Mouse (Mus musculus) forebrain, embryonic 16.5 days (tissue): ENCODE measurements at regions not wholly inside any gene's neighbourhood (a gene's known extent, or its start where the extent isn't known, plus 50 kb on each side); places are given as distances from the start of the nearest gene placed in this dataset.
A peak's percentile ranks its signal among the peaks of the same experiment; 100 is the strongest.

Experiments used
- ATAC-seq: fragments of 200-750 bp; cut with Nextera tagmentation; 2 replicates; pipeline ENCODE4 v1.8.0; 2017; ENCODE audit warnings: mild to moderate bottlenecking, moderate library complexity
- H3K27ac ChIP-seq: fragments of 300-500 bp; sonication (generic); 2 replicates; pipeline ENCODE4 v1.5.1; 2014; ENCODE audit warnings: low read length, control low read depth
- H3K27me3 ChIP-seq: fragments of 300-500 bp; sonication (generic); replicated peaks from 2 replicates; pipeline ENCODE4 v1.6.1; 2014; ENCODE audit warnings: low read length; ENCODE audit not compliant: control insufficient read depth, insufficient read depth
- H3K36me3 ChIP-seq: fragments of 300-500 bp; sonication (generic); 2 replicates; pipeline ENCODE4 v1.6.1; 2014; ENCODE audit not compliant: control insufficient read depth, insufficient read depth
- H3K4me1 ChIP-seq: fragments of 300-500 bp; sonication (generic); replicated peaks from 2 replicates; pipeline ENCODE4 v1.6.1; 2014; ENCODE audit warnings: low read length; ENCODE audit not compliant: control insufficient read depth, insufficient read depth
- H3K4me2 ChIP-seq: fragments of 300-500 bp; sonication (generic); 2 replicates; pipeline ENCODE4 v1.6.1; 2014; ENCODE audit warnings: mild to moderate bottlenecking, low read length, control low read depth
- H3K4me3 ChIP-seq: fragments of 300-500 bp; sonication (generic); replicated peaks from 2 replicates; pipeline ENCODE4 v1.5.1; 2014; ENCODE audit warnings: mild to moderate bottlenecking, low read length, control low read depth
- H3K9ac ChIP-seq: fragments of 300-500 bp; sonication (generic); replicated peaks from 2 replicates; pipeline ENCODE4 v1.6.1; 2014; ENCODE audit warnings: low read depth, low read length, control low read depth
- H3K9me3 ChIP-seq: fragments of 300-500 bp; sonication (generic); 2 replicates; pipeline ENCODE4 v1.6.1; 2016; ENCODE audit warnings: low read length; ENCODE audit not compliant: control insufficient read depth
- WGBS: fragments of 180-500 bp; shearing (Covaris S2); extraction: QIAGEN DNeasy Blood & Tissue Kit; methylation state at CpG from one replicate; pipeline ENCODE4 v1.1.7; 2014; 5-methylcytosine and 5-hydroxymethylcytosine counted together

- no peaks in the 10 kb centered on the region for H3K9me3 ChIP-seq
- no peak overlapping the region for H3K4me3 ChIP-seq
- no peak overlapping the region for H3K9ac ChIP-seq
- no peak overlapping the region for H3K4me2 ChIP-seq
- WGBS = 78% methylated on average over 1 of the region's 1 CpGs
- no peak overlapping the region for H3K27ac ChIP-seq
- H3K27me3 ChIP-seq = no peaks in the 10 kb centered on the region
- ATAC-seq = no peak
- no peaks in the 10 kb centered on the region for H3K36me3 ChIP-seq
- peaks cover 6% of the 10 kb centered on the region; the same call in 1 of the 2 replicates for H3K4me1 ChIP-seq
Observed at GRCm38 (mm10) chrX:12844431-12844830, 82.6 kb upstream of the Med14 start.

DNA sequence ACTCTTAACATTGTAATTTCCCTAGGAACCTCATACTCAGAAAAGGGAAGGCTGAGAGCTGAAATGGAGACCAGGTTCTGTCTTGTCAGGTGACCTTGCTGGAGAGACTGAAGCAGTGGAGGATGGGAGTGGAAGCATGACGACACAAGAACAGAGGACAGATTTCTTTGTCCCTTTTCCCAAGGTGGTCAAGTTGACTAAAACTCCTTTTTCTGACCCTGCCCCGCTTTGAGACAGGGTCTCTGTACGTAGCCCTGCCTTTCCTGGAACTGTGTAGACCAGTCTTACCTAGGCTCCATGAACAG, 79.1 kb upstream of the Med14 start:
- H3K36me3 ChIP-seq = no peaks in the 10 kb centered on the region
- no peaks in the 10 kb centered on the region for H3K9me3 ChIP-seq
- no peak; the same call in 1 of the 2 replicates for ATAC-seq
- H3K27me3 ChIP-seq = no peaks in the 10 kb centered on the region
- WGBS = 57% methylated on average over 3 of the region's 3 CpGs
- H3K4me2 ChIP-seq = peak overlapping the region; percentile 48
- H3K9ac ChIP-seq = peak overlapping the region; percentile 57; the same call in 1 of the 2 replicates
- no peak overlapping the region for H3K4me3 ChIP-seq
- H3K4me1 ChIP-seq = peaks cover 14% of the 10 kb centered on the region
- peak overlapping the region; percentile 95 for H3K27ac ChIP-seq

GRCm38 (mm10) chrX:12840160-12841020, 78.5 kb upstream of the Med14 start:
- Histone ChIP-seq H3K9ac (peak overlapping the region; percentile 57), H3K27me3 (no peaks in the 10 kb centered on the region), H3K27ac (peak overlapping the region; percentile 95), H3K4me3 (peak overlapping the region; percentile 29), H3K4me1 (peaks cover 14% of the 10 kb centered on the region), H3K9me3 (no peaks in the 10 kb centered on the region), H3K4me2 (peak overlapping the region; percentile 48), H3K36me3 (no peaks in the 10 kb centered on the region)
- peak; percentile 85 for ATAC-seq
- 13% methylated on average over 25 of the region's 25 CpGs for WGBS

GRCm38 (mm10) chrX:12839406-12840159, 77.7 kb upstream of the Med14 start:
- Histone ChIP-seq H3K4me3 (peak overlapping the region; percentile 29), H3K9me3 (no peaks in the 10 kb centered on the region), H3K27ac (peak overlapping the region; percentile 95), H3K9ac (peak overlapping the region; percentile 57; the same call in 1 of the 2 replicates), H3K36me3 (no peaks in the 10 kb centered on the region), H3K4me1 (peaks cover 14% of the 10 kb centered on the region), H3K4me2 (peak overlapping the region; percentile 48), H3K27me3 (no peaks in the 10 kb centered on the region)
- ATAC-seq = peak; percentile 64
- 13% methylated on average over 11 of the region's 11 CpGs for WGBS

DNA sequence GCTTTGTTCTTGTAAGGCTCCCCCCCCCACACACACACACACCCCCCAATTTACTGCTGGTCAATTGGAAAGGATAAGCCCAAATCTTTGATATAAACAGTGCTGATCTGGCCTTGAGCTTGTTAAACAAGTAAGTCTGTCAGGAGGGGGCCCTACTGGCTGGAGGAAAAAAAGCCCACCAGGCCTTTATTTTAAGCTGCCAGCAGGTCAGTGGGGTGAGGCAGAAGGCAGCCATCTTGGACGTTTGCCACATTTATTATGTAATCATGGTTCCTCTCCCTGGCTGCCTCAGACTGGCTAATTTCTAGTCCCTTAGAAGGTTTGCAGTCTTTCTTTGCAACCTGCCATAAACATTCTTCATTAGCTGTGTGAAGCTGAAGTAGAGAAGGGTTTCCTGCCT, 75.9 kb upstream of the Med14 start:
- peak overlapping the region; percentile 50; the same call in 1 of the 2 replicates for H3K27ac ChIP-seq
- ATAC-seq = no peak

GRCm38 (mm10) chrX:12834681-12835080, 72.8 kb upstream of the Med14 start:
- ATAC-seq = no peak
- no peak overlapping the region for H3K4me2 ChIP-seq
- H3K9me3 ChIP-seq = no peaks in the 10 kb centered on the region
- no peaks in the 10 kb centered on the region for H3K27me3 ChIP-seq
- H3K9ac ChIP-seq = no peak overlapping the region
- no peak overlapping the region for H3K4me3 ChIP-seq
- peaks cover 8% of the 10 kb centered on the region for H3K4me1 ChIP-seq
- WGBS = 46% methylated on average over 4 of the region's 4 CpGs
- no peaks in the 10 kb centered on the region for H3K36me3 ChIP-seq
- H3K27ac ChIP-seq = no peak overlapping the region

More for the DNA sequence above, 75.9 kb upstream of the Med14 start:
- WGBS = 0% methylated on average over 1 of the region's 1 CpGs
- Histone ChIP-seq H3K4me2 (no peak overlapping the region), H3K36me3 (no peaks in the 10 kb centered on the region), H3K4me3 (no peak overlapping the region), H3K9ac (no peak overlapping the region), H3K4me1 (peaks cover 14% of the 10 kb centered on the region), H3K27me3 (no peaks in the 10 kb centered on the region), H3K9me3 (no peaks in the 10 kb centered on the region)

GRCm38 (mm10) chrX:12832709-12833108, 70.8 kb upstream of the Med14 start:
- ATAC-seq = no peak
- no peaks in the 10 kb centered on the region for H3K9me3 ChIP-seq
- H3K9ac ChIP-seq = no peak overlapping the region
- H3K4me2 ChIP-seq = no peak overlapping the region
- no peaks in the 10 kb centered on the region for H3K27me3 ChIP-seq
- 89% methylated on average over 2 of the region's 2 CpGs for WGBS
- no peak overlapping the region for H3K4me3 ChIP-seq
- no peak overlapping the region for H3K27ac ChIP-seq
- H3K36me3 ChIP-seq = no peaks in the 10 kb centered on the region
- H3K4me1 ChIP-seq = peaks cover 4% of the 10 kb centered on the region

DNA sequence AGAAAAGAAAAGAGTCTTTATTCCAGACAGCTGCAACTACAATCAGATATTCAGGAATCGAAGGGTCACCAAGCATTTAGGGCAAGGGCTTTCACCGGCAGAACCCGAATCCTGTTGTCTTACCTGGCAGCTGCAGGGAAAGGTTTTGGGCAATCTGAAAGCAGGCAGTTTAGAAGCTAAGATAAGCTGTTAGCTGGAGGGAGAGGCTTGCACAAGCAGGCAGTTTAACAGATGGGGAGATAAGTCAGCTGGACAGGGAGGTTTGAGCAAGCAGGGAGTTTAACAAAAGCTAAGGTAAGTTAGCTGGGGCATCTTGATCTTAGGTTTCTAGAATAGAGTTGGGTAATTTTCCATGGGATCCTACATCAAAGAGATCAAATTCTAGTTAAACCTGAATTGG, 67.3 kb upstream of the Med14 start:
- no peak for ATAC-seq
- H3K4me1 ChIP-seq = no peaks in the 10 kb centered on the region
- H3K9ac ChIP-seq = no peak overlapping the region
- WGBS = 59% methylated on average over 3 of the region's 3 CpGs
- no peak overlapping the region for H3K27ac ChIP-seq
- H3K36me3 ChIP-seq = no peaks in the 10 kb centered on the region
- no peaks in the 10 kb centered on the region for H3K9me3 ChIP-seq
- no peaks in the 10 kb centered on the region for H3K27me3 ChIP-seq
- no peak overlapping the region for H3K4me2 ChIP-seq
- no peak overlapping the region for H3K4me3 ChIP-seq

DNA sequence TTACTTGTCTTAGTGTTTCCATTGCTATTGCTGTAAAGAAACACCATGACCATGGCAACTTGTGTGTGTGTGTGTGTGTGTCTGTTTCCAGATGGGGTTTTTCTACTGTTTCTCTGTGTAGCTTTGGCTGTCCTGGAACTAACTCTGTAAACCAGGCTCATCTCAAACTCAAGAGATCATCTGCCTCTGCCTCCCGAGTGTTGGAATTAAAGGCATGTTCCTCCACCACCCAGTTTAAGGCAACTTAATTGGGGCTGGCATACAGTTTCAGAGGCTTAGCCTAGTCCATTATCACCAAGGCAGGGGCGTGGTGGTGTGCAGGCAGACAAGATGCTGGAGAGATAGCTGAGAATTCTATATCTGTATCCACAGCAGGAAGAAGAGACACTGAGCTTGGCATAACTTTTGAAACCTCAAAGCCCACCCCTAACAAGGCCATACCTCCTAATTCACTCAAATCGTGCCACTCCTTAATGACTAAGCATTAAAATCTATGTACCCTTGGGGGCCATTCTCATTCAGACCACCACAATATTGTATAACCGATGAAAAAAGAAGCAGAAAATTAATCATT, 65.5 kb upstream of the Med14 start:
- Histone ChIP-seq H3K9ac (no peak overlapping the region), H3K27ac (no peak overlapping the region), H3K4me1 (no peaks in the 10 kb centered on the region), H3K4me2 (no peak overlapping the region), H3K27me3 (no peaks in the 10 kb centered on the region), H3K4me3 (no peak overlapping the region), H3K9me3 (no peaks in the 10 kb centered on the region), H3K36me3 (no peaks in the 10 kb centered on the region)
- ATAC-seq = no peak
- 82% methylated on average over 4 of the region's 4 CpGs for WGBS
